Mouse (Mus musculus) kidney, embryonic 14.5 days (tissue): ENCODE data around the gene Ndufs2. TPM values are rescaled to one million over a fixed set of nuclear protein-coding genes. Genes with fewer than 3 reads are reported as not detected.

Experiments
- ATAC-seq: fragments of 200-750 bp; cut with Nextera tagmentation; 2 replicates; pipeline ENCODE4 v1.8.0; 2017; ENCODE audit warnings: moderate number of reproducible peaks, mild to moderate bottlenecking, moderate TSS enrichment, moderate library complexity; ENCODE audit not compliant: low FRiP score, low TSS enrichment
- H3K27ac ChIP-seq: fragments of 300-500 bp; sonication (generic); 2 replicates; pipeline ENCODE4 v1.5.1; 2014; ENCODE audit warnings: low read depth, mild to moderate bottlenecking, low read length, moderate library complexity, mixed read lengths
- H3K27me3 ChIP-seq: fragments of 300-500 bp; sonication (generic); 2 replicates; pipeline ENCODE4 v1.6.1; 2014; ENCODE audit warnings: mild to moderate bottlenecking, low read length; ENCODE audit not compliant: control insufficient read depth, insufficient read depth
- H3K36me3 ChIP-seq: fragments of 300-500 bp; sonication (generic); 2 replicates; pipeline ENCODE4 v1.6.1; 2014; ENCODE audit warnings: low read length, mixed read lengths; ENCODE audit not compliant: control insufficient read depth, insufficient read depth
- H3K4me1 ChIP-seq: fragments of 300-500 bp; sonication (generic); 2 replicates; pipeline ENCODE4 v1.6.1; 2014; ENCODE audit warnings: low read length, mixed read lengths; ENCODE audit not compliant: control insufficient read depth, insufficient read depth
- H3K4me2 ChIP-seq: fragments of 300-500 bp; sonication (generic); replicated peaks from 2 replicates; pipeline ENCODE4 v1.6.1; 2014; ENCODE audit warnings: low read depth, mild to moderate bottlenecking, low read length
- H3K4me3 ChIP-seq: fragments of 300-500 bp; sonication (generic); 2 replicates; pipeline ENCODE4 v1.5.1; 2014; ENCODE audit warnings: mild to moderate bottlenecking, low read length
- H3K9ac ChIP-seq: fragments of 300-500 bp; sonication (generic); 2 replicates; pipeline ENCODE4 v1.6.1; 2014; ENCODE audit warnings: low read depth, mild to moderate bottlenecking, low read length, moderate library complexity
- H3K9me3 ChIP-seq: fragments of 300-500 bp; sonication (generic); 2 replicates; pipeline ENCODE4 v1.6.1; 2016; ENCODE audit warnings: low read length; ENCODE audit not compliant: control insufficient read depth
- WGBS: fragments of 180-500 bp; shearing (Covaris S2); extraction: QIAGEN DNeasy Blood & Tissue Kit; methylation state at CpG from one replicate; pipeline ENCODE4 v1.1.7; 2014; 5-methylcytosine and 5-hydroxymethylcytosine counted together
- polyA plus RNA-seq: library from polyadenylated mRNA; unstranded; fragments of >200 nt; fragmentation: Nextera tagmentation; extraction: Ambion mirVana; gene quantifications from 2 replicates; pipeline ENCODE4 v1.2.1, GENCODE M21; 2014

Ndufs2 gene
- polyA plus RNA-seq, 1 experiment from 2014 or later, result 293 TPM

DNA sequence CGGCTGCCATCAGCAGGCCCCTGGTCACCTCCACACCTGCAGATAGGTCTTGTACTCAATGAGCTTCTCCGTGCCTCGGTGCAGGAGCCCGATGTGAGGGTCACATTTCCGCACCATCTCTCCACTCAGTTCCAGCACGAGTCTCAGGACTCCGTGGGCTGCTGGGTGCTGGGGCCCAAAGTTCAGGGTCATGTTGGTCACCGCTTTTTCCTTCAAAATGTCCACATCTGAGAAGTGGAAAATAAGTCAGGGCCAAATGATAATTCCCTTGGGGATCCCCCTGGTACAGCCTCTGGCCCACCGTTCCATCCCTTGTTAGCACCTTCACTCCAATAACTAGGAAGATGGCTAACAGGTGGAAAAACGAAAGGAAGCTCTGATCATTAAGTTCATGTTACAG, 10.3 kb downstream of the Ndufs2 start:
- Histone ChIP-seq H3K9me3 (no peaks in the 10 kb centered on the region), H3K27me3 (no peaks in the 10 kb centered on the region), H3K27ac (no peak overlapping the region), H3K4me3 (no peak overlapping the region), H3K9ac (no peak overlapping the region), H3K36me3 (peaks cover 90% of the 10 kb centered on the region), H3K4me2 (no peak overlapping the region), H3K4me1 (0 out of 2 replicates have a peak, but pooled peaks cover 3% of the 10 kb centered on the region)
- ATAC-seq, result no peak
- WGBS, result 82% methylated on average over 10 of the region's 10 CpGs

DNA sequence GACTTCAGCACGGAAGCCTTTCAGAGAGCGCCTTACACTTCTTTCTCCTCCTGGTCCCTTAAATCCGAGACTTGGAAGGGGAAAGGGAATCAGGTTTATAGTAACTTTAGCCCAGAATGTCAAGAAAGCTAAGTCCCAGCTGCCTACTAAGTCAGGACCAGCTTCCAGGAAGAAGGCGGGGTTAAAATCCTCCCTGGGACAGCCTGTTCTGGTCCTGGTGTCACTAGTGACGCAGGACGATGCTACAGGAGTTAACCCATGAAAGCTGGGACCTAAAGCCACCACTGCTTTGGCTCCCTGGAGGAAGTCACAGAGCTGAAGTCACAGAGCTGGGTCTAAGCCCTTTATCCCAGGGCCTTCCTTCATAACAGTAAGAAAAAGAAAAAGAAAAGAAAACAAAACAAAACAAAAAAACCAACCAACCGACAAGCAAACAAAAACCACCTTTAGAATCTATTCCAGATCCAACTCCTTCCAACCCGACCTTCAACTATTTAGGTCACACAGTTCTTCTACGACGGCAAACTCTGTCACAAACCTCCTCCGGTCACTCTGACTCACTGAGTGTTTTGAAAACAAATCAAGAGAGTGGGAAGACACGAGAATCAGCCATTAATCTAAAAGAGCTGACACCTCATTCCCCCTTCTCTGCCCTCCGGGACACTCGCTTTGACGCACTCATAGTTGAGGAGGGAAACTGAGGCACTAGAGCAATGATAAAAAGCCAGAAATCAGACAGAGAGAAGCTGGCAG, 11.0 kb downstream of the Ndufs2 start:
- no peak overlapping the region for H3K4me3 ChIP-seq
- H3K27ac ChIP-seq, result no peak overlapping the region
- no peak overlapping the region for H3K4me2 ChIP-seq
- no peaks in the 10 kb centered on the region for H3K4me1 ChIP-seq
- peaks cover 97% of the 10 kb centered on the region for H3K36me3 ChIP-seq
- no peaks in the 10 kb centered on the region for H3K27me3 ChIP-seq
- no peak overlapping the region for H3K9ac ChIP-seq
- WGBS, result 55% methylated on average over 15 of the region's 15 CpGs
- no peak for ATAC-seq
- H3K9me3 ChIP-seq, result no peaks in the 10 kb centered on the region

DNA sequence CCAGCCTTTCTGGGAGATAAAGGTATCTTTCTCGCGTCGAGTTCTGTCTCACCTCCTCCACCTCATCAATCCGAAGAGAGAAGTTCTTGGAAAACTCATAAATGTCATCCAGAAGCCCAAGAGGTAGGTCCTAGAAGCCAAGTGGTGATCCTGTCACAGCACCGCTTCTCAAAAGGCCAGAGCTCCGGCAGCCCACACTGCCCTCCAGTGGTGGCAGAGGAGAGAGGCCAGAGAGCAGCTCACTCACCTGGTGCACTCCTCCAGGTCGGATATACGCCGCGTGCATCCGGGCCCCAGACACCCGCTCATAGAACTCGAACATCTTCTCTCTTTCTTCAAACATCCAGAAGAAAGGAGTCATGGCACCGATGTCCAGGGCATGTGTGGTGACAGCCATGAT, 12.7 kb downstream of the Ndufs2 start:
- no peak overlapping the region for H3K4me2 ChIP-seq
- H3K9me3 ChIP-seq, result no peaks in the 10 kb centered on the region
- H3K36me3 ChIP-seq, result peaks cover 99% of the 10 kb centered on the region
- WGBS, result 72% methylated on average over 14 of the region's 14 CpGs
- H3K4me3 ChIP-seq, result no peak overlapping the region
- ATAC-seq, result no peak
- no peaks in the 10 kb centered on the region for H3K27me3 ChIP-seq
- no peak overlapping the region for H3K27ac ChIP-seq
- no peak overlapping the region for H3K9ac ChIP-seq
- no peaks in the 10 kb centered on the region for H3K4me1 ChIP-seq

DNA sequence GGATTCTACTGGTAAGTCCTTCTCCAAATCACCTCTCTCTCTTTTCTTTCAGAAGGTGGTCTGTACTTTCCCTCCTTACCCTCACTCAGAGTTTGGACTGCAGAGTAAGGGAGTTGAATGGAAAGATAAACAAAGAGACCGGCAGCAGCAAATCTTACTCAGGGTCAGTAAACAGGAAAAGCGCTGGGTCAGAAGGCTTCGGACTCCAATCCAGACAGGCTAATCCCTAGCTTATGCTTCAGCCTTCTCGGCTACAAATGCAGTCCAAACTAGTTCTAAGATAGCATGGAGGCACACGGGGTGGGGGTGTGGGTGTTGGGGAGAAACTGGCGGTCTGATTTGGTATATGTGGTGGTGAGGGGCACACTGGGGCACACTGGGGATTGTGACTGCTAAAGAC, 13.8 kb downstream of the Ndufs2 start:
- no peak overlapping the region for H3K27ac ChIP-seq
- H3K4me3 ChIP-seq, result no peak overlapping the region
- no peak overlapping the region for H3K4me2 ChIP-seq
- H3K9ac ChIP-seq, result no peak overlapping the region
- peaks cover 93% of the 10 kb centered on the region for H3K36me3 ChIP-seq
- H3K27me3 ChIP-seq, result no peaks in the 10 kb centered on the region
- no peak for ATAC-seq
- H3K4me1 ChIP-seq, result no peaks in the 10 kb centered on the region
- WGBS, result 81% methylated on average over 6 of the region's 6 CpGs
- no peaks in the 10 kb centered on the region for H3K9me3 ChIP-seq

DNA sequence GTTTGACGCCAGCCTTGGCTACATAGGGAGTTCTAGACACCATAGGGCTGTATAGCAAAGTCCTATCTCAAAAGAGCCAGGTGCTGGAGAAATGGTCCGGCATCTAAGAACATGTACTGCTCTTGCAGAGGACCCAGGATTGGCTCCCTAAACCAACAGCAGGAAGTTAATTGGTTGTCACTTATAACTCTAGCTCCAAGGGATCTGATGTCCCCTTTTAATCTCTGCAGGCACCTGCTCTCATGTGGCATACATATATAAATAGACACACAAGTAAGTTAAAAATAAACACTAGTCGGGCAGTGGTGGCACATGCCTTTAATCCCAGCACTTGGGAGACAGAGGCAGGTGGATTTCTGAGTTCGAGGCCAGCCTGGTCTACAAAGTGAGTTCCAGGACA, 15.4 kb downstream of the Ndufs2 start:
- H3K4me1 ChIP-seq, result no peaks in the 10 kb centered on the region
- no peak overlapping the region for H3K27ac ChIP-seq
- WGBS, result 91% methylated on average over 4 of the region's 4 CpGs
- no peak overlapping the region for H3K4me3 ChIP-seq
- peaks cover 77% of the 10 kb centered on the region for H3K36me3 ChIP-seq
- no peaks in the 10 kb centered on the region for H3K9me3 ChIP-seq
- H3K9ac ChIP-seq, result no peak overlapping the region
- ATAC-seq, result no peak
- no peaks in the 10 kb centered on the region for H3K27me3 ChIP-seq
- H3K4me2 ChIP-seq, result no peak overlapping the region

DNA sequence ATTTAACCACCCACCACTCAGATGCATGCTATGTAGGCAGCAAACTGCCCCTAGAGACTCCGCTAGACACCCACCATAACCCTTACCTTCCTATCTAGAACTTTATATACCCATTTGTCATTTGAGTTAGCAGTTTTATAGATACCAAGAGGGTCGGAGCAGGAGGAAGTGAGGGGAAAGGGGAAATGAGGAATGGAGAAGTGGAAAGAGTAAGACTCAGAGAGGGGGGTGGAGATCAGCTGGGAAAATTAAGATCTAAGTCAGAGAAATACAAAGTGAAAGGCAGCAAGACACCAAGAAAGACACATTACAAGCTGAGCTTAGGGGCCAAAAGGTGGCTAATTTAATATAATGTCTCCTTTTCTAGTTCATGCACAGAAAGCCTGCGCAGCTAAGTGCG, 16.6 kb downstream of the Ndufs2 start:
- H3K4me3 ChIP-seq, result no peak overlapping the region
- H3K4me2 ChIP-seq, result no peak overlapping the region
- ATAC-seq, result no peak
- H3K27me3 ChIP-seq, result no peaks in the 10 kb centered on the region
- H3K27ac ChIP-seq, result no peak overlapping the region
- 0 out of 2 replicates have a peak, but pooled peaks cover 3% of the 10 kb centered on the region for H3K4me1 ChIP-seq
- H3K9ac ChIP-seq, result no peak overlapping the region
- peaks cover 65% of the 10 kb centered on the region for H3K36me3 ChIP-seq
- WGBS, result 78% methylated on average over 4 of the region's 4 CpGs
- no peaks in the 10 kb centered on the region for H3K9me3 ChIP-seq

DNA sequence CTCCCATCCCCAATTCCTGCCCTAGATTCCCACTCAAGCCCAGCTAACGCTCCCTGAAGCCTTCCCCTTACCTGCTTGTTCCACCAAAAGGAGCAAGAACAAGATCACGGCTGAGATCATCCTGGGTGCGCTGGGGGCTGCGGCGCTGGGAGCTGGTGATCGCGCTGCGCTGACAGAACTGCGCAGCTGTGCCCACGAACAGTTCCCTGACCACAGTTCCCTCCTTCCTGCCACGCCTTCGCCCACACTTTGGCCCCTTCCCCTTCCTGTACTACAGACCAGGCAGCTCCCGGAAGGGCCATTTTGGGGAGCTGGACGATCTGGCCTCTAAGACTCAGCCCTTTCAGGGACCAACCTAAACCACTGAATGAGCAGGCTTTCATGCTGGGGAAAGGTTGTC, 17.1 kb downstream of the Ndufs2 start, which contains the start of gene Fcer1g:
Fcer1g (minus strand) TSS at position 240 of the 400 bp plus-strand sequence.
- H3K36me3 ChIP-seq, result peaks cover 61% of the 10 kb centered on the region
- 88% methylated on average over 14 of the region's 14 CpGs for WGBS
- no peak for ATAC-seq
- no peak within 1 kb of the TSS for H3K27ac ChIP-seq
- H3K4me1 ChIP-seq, result 0 out of 2 replicates have a peak, but pooled peaks cover 5% of the 10 kb centered on the region
- H3K4me3 ChIP-seq, result no peak within 1 kb of the TSS
- no peak within 1 kb of the TSS for H3K4me2 ChIP-seq
- H3K27me3 ChIP-seq, result no peaks in the 10 kb centered on the region
- no peaks in the 10 kb centered on the region for H3K9me3 ChIP-seq
- no peak within 1 kb of the TSS for H3K9ac ChIP-seq

DNA sequence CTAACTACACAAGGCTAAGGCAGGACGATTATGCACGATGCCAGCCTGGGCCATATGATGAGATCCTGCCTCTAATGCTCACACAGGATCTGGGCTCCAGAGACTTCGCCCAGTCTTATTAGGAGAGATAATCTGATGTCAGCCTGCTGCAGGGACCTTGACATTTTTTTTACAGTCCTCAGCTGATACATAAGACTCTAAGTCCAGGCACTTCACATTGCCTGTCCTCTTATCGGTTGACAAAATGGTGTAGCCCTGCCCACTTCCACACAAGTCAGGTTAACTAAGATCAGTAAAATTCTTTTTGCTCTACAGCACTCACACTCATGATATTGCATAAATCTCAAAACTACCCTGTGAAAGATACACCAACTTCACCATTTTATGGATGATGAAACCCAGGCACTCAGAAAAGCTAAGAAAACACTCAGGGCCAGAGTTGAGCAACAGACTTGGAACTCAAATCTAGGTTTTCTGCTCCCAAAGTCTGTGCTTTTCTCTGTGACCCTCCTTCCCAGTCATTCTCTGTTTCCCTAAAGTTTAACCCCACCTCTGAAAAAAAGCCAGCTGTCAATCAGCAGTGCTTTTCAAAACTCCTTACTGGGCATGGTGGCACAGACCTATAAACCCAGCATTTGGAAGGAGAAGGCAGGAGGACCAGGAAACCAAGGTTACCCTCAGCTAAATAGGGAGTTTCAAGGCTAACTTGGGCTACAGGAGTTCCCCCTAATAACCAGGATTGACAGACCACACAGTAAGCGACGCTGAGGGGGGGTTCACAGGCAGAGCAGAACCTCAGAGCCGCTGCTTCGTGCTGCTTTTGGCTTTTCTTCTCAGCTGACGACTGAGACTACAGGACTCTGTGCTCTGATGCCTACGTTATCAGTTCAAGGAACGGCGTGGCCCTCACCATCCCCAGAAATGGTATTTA, 18.1 kb downstream of the Ndufs2 start:
- Histone ChIP-seq H3K4me1 (0 out of 2 replicates have a peak, but pooled peaks cover 5% of the 10 kb centered on the region), H3K9ac (no peak overlapping the region), H3K9me3 (no peaks in the 10 kb centered on the region), H3K27me3 (no peaks in the 10 kb centered on the region), H3K4me2 (no peak overlapping the region), H3K27ac (no peak overlapping the region), H3K36me3 (peaks cover 50% of the 10 kb centered on the region), H3K4me3 (no peak overlapping the region)
- no peak for ATAC-seq
- WGBS, result 88% methylated on average over 12 of the region's 12 CpGs

DNA sequence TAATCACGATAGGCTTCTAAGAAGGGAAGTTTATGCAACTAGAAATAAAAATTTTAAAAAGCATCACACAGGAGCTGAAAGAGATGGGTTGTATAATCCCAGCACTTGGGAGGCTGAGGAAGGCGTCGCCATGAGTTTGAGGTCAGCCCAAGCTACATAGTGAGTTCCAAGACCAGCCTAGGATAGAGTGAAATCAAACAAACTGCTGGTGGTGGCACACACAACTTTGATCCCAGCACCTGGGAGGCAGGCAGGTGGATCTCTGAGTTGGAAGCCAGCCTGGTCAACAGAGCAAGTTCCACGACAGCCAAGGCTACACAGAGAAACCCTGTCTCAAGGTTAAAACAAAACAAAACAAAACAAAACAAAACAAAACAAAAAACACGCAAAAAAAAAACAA, 18.8 kb downstream of the Ndufs2 start:
- Histone ChIP-seq H3K9me3 (no peaks in the 10 kb centered on the region), H3K9ac (no peak overlapping the region), H3K4me2 (no peak overlapping the region), H3K27ac (no peak overlapping the region), H3K4me1 (0 out of 2 replicates have a peak, but pooled peaks cover 5% of the 10 kb centered on the region), H3K36me3 (peaks cover 43% of the 10 kb centered on the region), H3K27me3 (no peaks in the 10 kb centered on the region), H3K4me3 (no peak overlapping the region)
- WGBS, result 87% methylated on average over 5 of the region's 5 CpGs
- no peak for ATAC-seq
